Mouse (Mus musculus): Measurements from ENCODE around the gene Abcc8. TPM values are rescaled to one million over a fixed set of nuclear protein-coding genes. Genes with fewer than 3 reads are reported as not detected.
"Not testable (repeated sequence)": the region's sequence is repeated elsewhere in the genome, so short reads cannot be mapped to it uniquely, and the experiment has no call there.

Gene Abcc8
- polyA plus RNA-seq, 1 experiment from 2014 or later = not detected

GRCm38 (mm10) chr7:46168980-46169379 is 10.9 kb downstream of the Abcc8 start:
- H3K79me2 ChIP-seq (ENCODE audit: inconsistent target); H3K27ac ChIP-seq; H3K4me3 ChIP-seq (ENCODE audit: inconsistent target); H3K36me3 ChIP-seq (ENCODE audit: inconsistent target): not testable (repeated sequence)
- 69% methylated on average over 1 of the region's 1 CpGs for WGBS (ENCODE audit: missing documents)

DNA sequence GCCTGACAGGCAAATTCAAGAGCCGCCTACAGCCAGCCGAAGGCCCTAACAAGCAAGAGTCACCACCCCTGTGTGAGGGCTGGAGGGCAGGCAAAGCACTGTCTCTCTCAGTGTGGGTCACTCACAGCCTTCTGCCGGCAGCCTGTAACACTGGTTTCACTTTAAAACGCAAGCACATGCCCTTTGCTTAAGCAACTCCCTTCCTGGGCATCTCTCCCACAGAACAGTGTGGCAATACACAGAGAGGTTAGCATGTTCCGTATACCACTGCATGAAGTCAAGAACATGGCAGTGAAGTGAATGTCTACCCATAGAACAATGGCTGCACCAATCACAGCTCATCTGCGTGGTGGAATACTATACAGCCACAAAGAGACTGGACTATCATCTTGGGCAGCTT is 11.4 kb downstream of the Abcc8 start:
- 86% methylated on average over 6 of the region's 6 CpGs for WGBS (ENCODE audit: missing documents)
- H3K27ac ChIP-seq = no peak overlapping the region
- H3K4me3 ChIP-seq (ENCODE audit: inconsistent target) = no peak overlapping the region
- H3K36me3 ChIP-seq (ENCODE audit: inconsistent target) = no peaks in the 10 kb centered on the region
- no peaks in the 10 kb centered on the region for H3K79me2 ChIP-seq (ENCODE audit: inconsistent target)

- H3K79me2 ChIP-seq (ENCODE audit: inconsistent target) = no peaks in the 10 kb centered on the region
- H3K27ac ChIP-seq = no peak overlapping the region
- H3K4me3 ChIP-seq (ENCODE audit: inconsistent target) = no peak overlapping the region
- no peaks in the 10 kb centered on the region for H3K36me3 ChIP-seq (ENCODE audit: inconsistent target)
- WGBS (ENCODE audit: missing documents) = 84% methylated on average over 7 of the region's 7 CpGs
Observed at GRCm38 (mm10) chr7:46167901-46168300, 11.9 kb downstream of the Abcc8 start.

DNA sequence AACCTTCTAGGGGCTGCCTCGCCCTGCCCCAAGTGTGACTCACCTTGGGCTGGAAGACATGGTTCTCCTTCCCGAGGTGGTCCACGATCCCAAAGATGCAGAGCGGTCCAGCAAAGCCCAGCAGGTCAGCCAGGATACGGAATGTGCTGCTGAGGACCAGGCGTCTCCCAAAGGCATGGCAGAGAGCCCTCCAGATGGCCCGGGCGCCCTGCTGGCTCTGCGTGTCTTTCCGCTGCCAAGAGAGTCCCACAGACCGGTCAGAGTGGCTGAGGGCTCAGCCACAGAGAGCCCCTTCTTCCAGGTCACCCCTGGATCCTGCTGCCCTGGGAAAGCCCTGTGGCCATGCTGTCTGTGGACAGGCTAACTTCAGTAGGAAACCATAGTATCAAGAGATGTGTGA is 14.0 kb downstream of the Abcc8 start:
- 88% methylated on average over 11 of the region's 11 CpGs for WGBS (ENCODE audit: missing documents)
- Histone ChIP-seq H3K27ac (no peak overlapping the region), H3K4me3 (ENCODE audit: inconsistent target) (no peak overlapping the region), H3K36me3 (ENCODE audit: inconsistent target) (no peaks in the 10 kb centered on the region), H3K79me2 (ENCODE audit: inconsistent target) (no peaks in the 10 kb centered on the region)

GRCm38 (mm10) chr7:46162731-46163130 is 17.1 kb downstream of the Abcc8 start:
- Histone ChIP-seq H3K27ac (no peak overlapping the region), H3K4me3 (ENCODE audit: inconsistent target) (no peak overlapping the region), H3K79me2 (ENCODE audit: inconsistent target) (no peaks in the 10 kb centered on the region), H3K36me3 (ENCODE audit: inconsistent target) (no peaks in the 10 kb centered on the region)
- WGBS (ENCODE audit: missing documents) = 79% methylated on average over 5 of the region's 5 CpGs

DNA sequence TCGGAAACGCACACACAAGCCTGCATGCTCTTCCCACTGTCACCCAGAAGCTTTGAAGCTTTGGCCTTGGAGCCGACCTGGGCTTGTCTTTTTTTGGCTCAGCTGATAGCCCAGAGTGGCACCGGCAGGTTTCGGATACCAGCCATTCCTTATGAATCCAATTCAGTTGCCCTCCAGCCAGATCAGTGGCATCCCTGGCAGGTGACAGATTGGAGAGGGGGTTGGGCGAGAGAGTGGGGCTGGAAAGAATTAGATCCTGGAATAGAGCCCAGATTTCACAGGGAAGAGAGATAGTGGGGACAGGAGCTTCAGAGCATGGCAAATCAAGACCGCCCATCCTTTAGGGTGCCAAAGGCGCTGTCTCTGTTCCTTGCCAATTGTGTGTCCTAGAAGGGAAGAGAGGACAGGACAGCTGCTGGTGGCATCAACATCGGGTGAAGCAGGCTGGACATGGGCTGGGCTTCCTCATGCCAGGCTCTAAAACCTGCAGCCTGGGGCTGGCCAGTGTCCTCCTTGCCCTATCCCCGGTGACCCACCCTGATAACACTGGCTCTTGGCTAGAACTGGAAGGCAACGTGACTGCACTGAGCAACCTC is 17.6 kb downstream of the Abcc8 start:
- Histone ChIP-seq H3K27ac (no peak overlapping the region), H3K36me3 (ENCODE audit: inconsistent target) (no peaks in the 10 kb centered on the region), H3K79me2 (ENCODE audit: inconsistent target) (no peaks in the 10 kb centered on the region), H3K4me3 (ENCODE audit: inconsistent target) (no peak overlapping the region)
- WGBS (ENCODE audit: missing documents) = 84% methylated on average over 11 of the region's 11 CpGs

DNA sequence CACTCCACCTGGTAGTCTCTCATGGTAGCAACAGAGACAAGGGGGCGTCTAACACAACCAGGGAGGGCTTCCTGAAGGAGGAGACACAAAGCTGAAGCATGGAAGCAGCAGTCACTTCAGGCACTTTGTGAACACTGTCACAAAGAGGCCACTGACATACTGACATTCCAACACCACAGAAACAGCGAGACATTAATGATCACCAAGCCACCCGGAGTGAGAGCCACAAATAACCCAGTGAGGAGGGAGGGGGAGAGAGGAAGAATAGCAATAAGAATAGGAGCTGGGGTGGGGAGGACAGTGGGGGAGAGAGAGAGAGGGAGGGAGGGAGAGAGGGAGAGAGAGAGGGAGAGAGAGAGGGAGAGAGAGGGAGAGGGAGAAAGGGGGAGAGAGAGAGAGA is 18.2 kb downstream of the Abcc8 start:
- Histone ChIP-seq H3K4me3 (ENCODE audit: inconsistent target) (no peak overlapping the region), H3K79me2 (ENCODE audit: inconsistent target) (no peaks in the 10 kb centered on the region), H3K27ac (no peak overlapping the region), H3K36me3 (ENCODE audit: inconsistent target) (no peaks in the 10 kb centered on the region)
- 42% methylated on average over 3 of the region's 3 CpGs for WGBS (ENCODE audit: missing documents)

DNA sequence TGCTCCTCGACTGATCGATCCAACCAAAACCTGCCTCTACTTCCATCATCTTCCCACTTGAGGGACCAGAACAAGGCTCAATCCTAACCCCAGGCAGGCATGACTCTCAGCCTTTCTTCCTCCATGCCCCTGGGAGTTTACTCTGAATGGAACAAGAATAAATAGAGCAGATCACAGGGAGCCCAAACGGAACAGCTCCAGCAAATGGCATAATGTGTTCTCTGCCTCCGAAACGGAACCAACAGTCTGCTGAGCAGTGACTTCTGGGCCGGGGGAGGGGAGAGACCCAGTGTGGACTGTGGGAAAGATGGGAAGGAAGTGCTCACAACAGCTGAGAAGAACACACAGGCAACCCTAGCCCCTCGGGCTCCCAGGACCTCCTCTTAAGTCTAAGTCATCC is 22.1 kb downstream of the Abcc8 start:
- WGBS (ENCODE audit: missing documents) = 42% methylated on average over 7 of the region's 7 CpGs
- Histone ChIP-seq H3K27ac (no peak overlapping the region), H3K4me3 (ENCODE audit: inconsistent target) (no peak overlapping the region)

GRCm38 (mm10) chr7:46154498-46155488 is 25.0 kb downstream of the Abcc8 start:
- Histone ChIP-seq H3K4me3 (ENCODE audit: inconsistent target) (no peak overlapping the region), H3K79me2 (ENCODE audit: inconsistent target) (no peaks in the 10 kb centered on the region), H3K36me3 (ENCODE audit: inconsistent target) (no peaks in the 10 kb centered on the region), H3K27ac (no peak overlapping the region)
- WGBS (ENCODE audit: missing documents) = 83% methylated on average over 18 of the region's 18 CpGs

More for the DNA sequence above, 22.1 kb downstream of the Abcc8 start:
- no peaks in the 10 kb centered on the region for H3K79me2 ChIP-seq (ENCODE audit: inconsistent target)
- no peaks in the 10 kb centered on the region for H3K36me3 ChIP-seq (ENCODE audit: inconsistent target)

DNA sequence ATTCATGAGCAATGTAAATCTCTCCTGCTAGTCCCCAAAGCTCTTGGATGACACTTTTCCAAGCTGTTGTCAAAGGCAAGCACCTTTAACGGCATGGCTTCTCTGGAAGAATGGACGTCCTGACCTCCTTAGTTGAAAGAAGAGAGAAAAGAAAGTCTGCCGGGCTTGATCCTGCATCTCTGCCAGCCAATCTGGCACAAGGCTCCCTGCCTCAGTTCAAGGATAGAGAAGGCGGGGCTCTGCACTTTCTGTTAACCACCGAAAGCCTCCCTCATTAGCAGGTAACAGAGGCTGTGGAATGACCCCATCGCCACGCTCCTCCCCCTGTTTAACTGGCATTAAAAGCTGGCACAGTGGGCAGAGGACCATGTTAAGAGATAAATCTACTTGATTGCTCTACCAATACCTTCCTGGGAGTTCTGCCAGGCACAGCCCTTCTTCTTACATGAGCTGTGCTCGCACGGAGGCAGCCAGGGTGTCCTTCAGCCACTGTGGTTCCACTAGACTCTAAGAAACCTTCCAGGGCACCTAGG is 26.9 kb downstream of the Abcc8 start:
- 77% methylated on average over 9 of the region's 9 CpGs for whole genome bisulfite sequencing (ENCODE audit: missing documents)

DNA sequence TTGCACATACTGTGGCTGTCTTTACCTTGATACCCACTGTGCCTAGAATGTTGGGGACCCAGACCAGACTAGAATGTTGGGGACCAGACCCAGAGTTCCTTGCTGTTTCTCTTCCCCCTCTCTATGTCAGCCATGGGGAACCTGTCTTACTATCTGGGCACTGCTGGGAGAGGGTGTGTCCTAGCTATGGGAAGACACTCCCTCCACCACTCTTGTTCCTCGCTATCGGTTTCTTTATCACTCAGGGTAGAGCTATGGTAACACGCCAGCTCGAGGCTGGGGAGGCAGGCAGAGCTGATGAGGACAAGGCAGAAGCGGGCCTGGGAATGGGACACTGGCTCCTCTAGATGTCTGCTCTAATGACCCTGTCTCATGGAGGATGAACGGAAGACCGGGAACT is 32.4 kb downstream of the Abcc8 start:
- WGBS (ENCODE audit: missing documents) = 86% methylated on average over 7 of the region's 7 CpGs
- no peaks in the 10 kb centered on the region for H3K79me2 ChIP-seq (ENCODE audit: inconsistent target)
- H3K27ac ChIP-seq = no peak overlapping the region
- H3K4me3 ChIP-seq (ENCODE audit: inconsistent target) = no peak overlapping the region
- no peaks in the 10 kb centered on the region for H3K36me3 ChIP-seq (ENCODE audit: inconsistent target)

More for the DNA sequence above, 26.9 kb downstream of the Abcc8 start:
- no peaks in the 10 kb centered on the region for H3K79me2 ChIP-seq (ENCODE audit: inconsistent target)
- no peak overlapping the region for H3K4me3 ChIP-seq (ENCODE audit: inconsistent target)
- H3K27ac ChIP-seq = no peak overlapping the region
- H3K36me3 ChIP-seq (ENCODE audit: inconsistent target) = no peaks in the 10 kb centered on the region

DNA sequence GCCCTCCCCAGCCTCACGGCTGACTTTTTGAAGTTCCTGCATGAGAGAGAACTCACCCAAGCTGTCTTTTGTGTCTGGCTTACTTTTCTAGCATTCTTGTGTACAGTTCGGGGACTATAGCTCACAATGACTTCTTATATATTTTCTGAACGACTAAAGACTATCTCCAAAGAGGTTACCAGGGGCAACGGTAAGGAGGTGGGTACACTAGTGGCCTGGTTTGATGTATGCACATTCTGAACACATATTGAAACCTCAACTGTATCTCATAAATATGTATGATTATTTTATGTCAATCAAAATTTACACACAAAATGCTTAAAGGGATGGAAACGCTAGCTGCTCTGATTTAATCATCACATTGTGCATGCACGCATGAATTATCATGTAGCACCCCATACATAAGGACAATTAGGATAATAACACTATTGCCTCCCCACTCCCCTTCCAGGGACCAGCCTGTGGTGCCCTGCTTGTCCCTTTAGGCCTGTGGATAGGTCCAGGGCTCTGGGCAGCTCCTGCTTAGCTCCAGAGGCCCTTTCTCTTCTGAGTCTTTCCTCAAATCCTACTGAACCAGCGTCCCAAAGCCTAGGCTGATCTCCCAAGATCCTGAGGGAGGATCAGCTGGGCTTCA is 33.0 kb downstream of the Abcc8 start:
- no peaks in the 10 kb centered on the region for H3K36me3 ChIP-seq (ENCODE audit: inconsistent target)
- H3K4me3 ChIP-seq (ENCODE audit: inconsistent target) = no peak overlapping the region
- no peaks in the 10 kb centered on the region for H3K79me2 ChIP-seq (ENCODE audit: inconsistent target)
- no peak overlapping the region for H3K27ac ChIP-seq
- WGBS (ENCODE audit: missing documents) = 88% methylated on average over 7 of the region's 7 CpGs

GRCm38 (mm10) chr7:46144061-46144460 is 35.8 kb downstream of the Abcc8 start:
- WGBS (ENCODE audit: missing documents) = 87% methylated on average over 8 of the region's 8 CpGs

DNA sequence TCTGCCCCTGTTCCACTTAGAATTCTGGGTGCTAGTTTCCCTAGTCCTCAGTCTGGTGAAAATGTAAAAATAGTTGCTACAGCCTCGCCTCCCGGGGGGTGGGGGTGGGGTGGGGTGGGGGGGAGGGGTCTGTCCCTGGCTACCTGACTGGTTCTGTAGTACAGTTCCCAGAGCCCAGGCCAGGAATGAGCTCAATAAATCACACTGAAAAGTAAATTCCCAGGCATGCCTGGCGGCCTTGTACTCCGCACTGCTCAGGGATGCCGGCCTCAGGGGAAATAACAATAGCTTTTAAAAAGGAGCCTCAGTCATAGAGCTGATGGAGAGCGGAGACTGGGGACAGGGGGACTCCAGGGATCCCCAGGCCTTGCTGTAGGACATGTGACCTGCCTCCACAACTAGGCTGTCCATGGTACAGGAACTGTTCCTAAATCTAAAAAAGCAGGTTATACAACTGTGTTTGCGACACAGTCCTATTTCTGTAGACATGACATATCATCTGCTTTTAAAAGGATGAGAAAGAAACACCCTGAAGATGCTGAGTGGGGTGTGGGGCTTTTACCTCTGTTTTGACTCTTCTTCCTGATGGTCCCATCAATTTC is 41.4 kb downstream of the Abcc8 start:
- H3K27ac ChIP-seq = no peak overlapping the region
- WGBS (ENCODE audit: missing documents) = 61% methylated on average over 7 of the region's 7 CpGs
- no peak overlapping the region for H3K4me3 ChIP-seq (ENCODE audit: inconsistent target)
- H3K36me3 ChIP-seq (ENCODE audit: inconsistent target) = no peaks in the 10 kb centered on the region
- H3K79me2 ChIP-seq (ENCODE audit: inconsistent target) = no peaks in the 10 kb centered on the region

More at GRCm38 (mm10) chr7:46144061-46144460, 35.8 kb downstream of the Abcc8 start:
- no peaks in the 10 kb centered on the region for H3K79me2 ChIP-seq (ENCODE audit: inconsistent target)
- no peaks in the 10 kb centered on the region for H3K36me3 ChIP-seq (ENCODE audit: inconsistent target)
- no peak overlapping the region for H3K27ac ChIP-seq
- H3K4me3 ChIP-seq (ENCODE audit: inconsistent target) = no peak overlapping the region

Data from macrophage (primary cell).